Mouse (Mus musculus) fibroblast of lung, adult 2 months (primary cell): Measurements from ENCODE around the gene Hras.

Experiments
- DNase-seq: peaks from one replicate; pipeline ENCODE4 v3.0.0-alpha.2; 2011; ENCODE audit warnings: low read depth

The Hras gene

GRCm38 (mm10) chr7:141193948-141194347 lies at the start of gene Hras, which contains the start of gene Lrrc56:
Gene Hras (minus strand): TSS chr7:141194005.
Gene Lrrc56 (plus strand): TSS chr7:141194157.
- peak; percentile 89 for DNase-seq

GRCm38 (mm10) chr7:141231551-141231950 lies 37.7 kb upstream of the Hras start:
- DNase-seq: no peak

- DNase-seq: no peak
Measured at GRCm38 (mm10) chr7:141231111-141231510, 37.3 kb upstream of the Hras start.

GRCm38 (mm10) chr7:141230570-141230969 lies 36.8 kb upstream of the Hras start:
- no peak for DNase-seq

GRCm38 (mm10) chr7:141229702-141230101 lies 35.9 kb upstream of the Hras start:
- no peak for DNase-seq

GRCm38 (mm10) chr7:141228279-141229067 lies 34.7 kb upstream of the Hras start, which contains the start of gene Phrf1:
Gene Phrf1 (plus strand): TSS chr7:141228784.
- peak; percentile 69 for DNase-seq

GRCm38 (mm10) chr7:141227796-141228195 lies 34.0 kb upstream of the Hras start:
- no peak for DNase-seq

- DNase-seq: no peak
Measured at GRCm38 (mm10) chr7:141226535-141226934, 32.7 kb upstream of the Hras start.

GRCm38 (mm10) chr7:141222696-141223215 lies 29.0 kb upstream of the Hras start:
- DNase-seq: no peak

GRCm38 (mm10) chr7:141222126-141222467 lies 28.3 kb upstream of the Hras start:
- no peak for DNase-seq

- peak; percentile 94 for DNase-seq
Measured at GRCm38 (mm10) chr7:141221249-141222125, 27.7 kb upstream of the Hras start.

- DNase-seq: no peak
Measured at GRCm38 (mm10) chr7:141220377-141220776, 26.6 kb upstream of the Hras start.

- no peak for DNase-seq
Measured at GRCm38 (mm10) chr7:141219558-141220099, 25.8 kb upstream of the Hras start.

GRCm38 (mm10) chr7:141218557-141219133 lies 24.8 kb upstream of the Hras start:
- no peak for DNase-seq

GRCm38 (mm10) chr7:141218141-141218540 lies 24.3 kb upstream of the Hras start:
- no peak for DNase-seq

GRCm38 (mm10) chr7:141217343-141218013 lies 23.7 kb upstream of the Hras start:
- DNase-seq: no peak

GRCm38 (mm10) chr7:141216894-141217293 lies 23.1 kb upstream of the Hras start:
- DNase-seq: no peak

GRCm38 (mm10) chr7:141215880-141216733 lies 22.3 kb upstream of the Hras start:
- no peak for DNase-seq

GRCm38 (mm10) chr7:141215101-141215879 lies 21.5 kb upstream of the Hras start, which contains the start of gene Rassf7:
Gene Rassf7 (plus strand): TSS chr7:141215860.
- DNase-seq: peak; percentile 44

- DNase-seq: no peak
Measured at GRCm38 (mm10) chr7:141214310-141214709, 20.5 kb upstream of the Hras start.
